Mouse (Mus musculus) kidney, postnatal 0 days (tissue): Measurements from ENCODE around the gene Snapc5. TPM values are rescaled to one million over a fixed set of nuclear protein-coding genes. Genes with fewer than 3 reads are reported as not detected.
"Not testable (repeated sequence)": the region's sequence is repeated elsewhere in the genome, so short reads cannot be mapped to it uniquely, and the experiment has no call there.

Experiments
- ATAC-seq: fragments of 200-750 bp; cut with Nextera tagmentation; replicated peaks from 2 replicates; pipeline ENCODE4 v1.8.0; 2017; ENCODE audit warnings: low read depth, moderate number of reproducible peaks, moderate TSS enrichment, moderate library complexity; ENCODE audit not compliant: low FRiP score
- DNase-seq: peaks from one replicate; pipeline ENCODE4 v3.0.0-alpha.2; 2016; ENCODE audit warnings: low spot score
- H3K27ac ChIP-seq: fragments of 300-500 bp; sonication (generic); 2 replicates; pipeline ENCODE4 v1.5.1; 2014; ENCODE audit warnings: mild to moderate bottlenecking
- H3K27me3 ChIP-seq: fragments of 300-500 bp; sonication (generic); 2 replicates; pipeline ENCODE4 v1.6.1; 2014; ENCODE audit warnings: low read length, mixed read lengths; ENCODE audit not compliant: insufficient read depth
- H3K36me3 ChIP-seq: fragments of 300-500 bp; sonication (generic); 2 replicates; pipeline ENCODE4 v1.6.1; 2014; ENCODE audit warnings: low read length, mixed read lengths; ENCODE audit not compliant: insufficient read depth
- H3K4me1 ChIP-seq: fragments of 300-500 bp; sonication (generic); replicated peaks from 2 replicates; pipeline ENCODE4 v1.6.1; 2014; ENCODE audit warnings: antibody characterized with exemption, low read length, mixed read lengths; ENCODE audit not compliant: insufficient read depth
- H3K4me2 ChIP-seq: fragments of 300-500 bp; sonication (generic); 2 replicates; pipeline ENCODE4 v1.6.1; 2014; ENCODE audit warnings: mild to moderate bottlenecking, low read length, moderate library complexity, mixed read lengths
- H3K4me3 ChIP-seq: fragments of 300-500 bp; sonication (generic); replicated peaks from 2 replicates; pipeline ENCODE4 v1.5.1; 2014; ENCODE audit warnings: low read depth, low read length
- H3K9ac ChIP-seq: fragments of 300-500 bp; sonication (generic); 2 replicates; pipeline ENCODE4 v1.6.1; 2014; ENCODE audit warnings: low read depth, low read length
- H3K9me3 ChIP-seq: fragments of 300-500 bp; sonication (generic); replicated peaks from 2 replicates; pipeline ENCODE4 v1.6.1; 2016; ENCODE audit warnings: low read length, inconsistent platforms, mixed read lengths
- CTCF ChIP-seq: IDR thresholded peaks from 2 replicates; pipeline ENCODE4 v1.5.1; 2016; ENCODE audit warnings: antibody characterized with exemption, low read depth, mild to moderate bottlenecking, moderate library complexity
- WGBS: fragments of 180-500 bp; shearing (Covaris S2); extraction: QIAGEN DNeasy Blood & Tissue Kit; methylation state at CpG from one replicate; pipeline ENCODE4 v1.1.7; 2014; 5-methylcytosine and 5-hydroxymethylcytosine counted together
- polyA plus RNA-seq: library from polyadenylated mRNA; unstranded; fragments of >200 nt; fragmentation: Nextera tagmentation; extraction: Ambion mirVana; gene quantifications from 2 replicates; pipeline ENCODE4 v1.2.1, GENCODE M21; 2015

Snapc5 gene
- polyA plus RNA-seq, 1 experiment from 2014 or later = 25.8 TPM

DNA sequence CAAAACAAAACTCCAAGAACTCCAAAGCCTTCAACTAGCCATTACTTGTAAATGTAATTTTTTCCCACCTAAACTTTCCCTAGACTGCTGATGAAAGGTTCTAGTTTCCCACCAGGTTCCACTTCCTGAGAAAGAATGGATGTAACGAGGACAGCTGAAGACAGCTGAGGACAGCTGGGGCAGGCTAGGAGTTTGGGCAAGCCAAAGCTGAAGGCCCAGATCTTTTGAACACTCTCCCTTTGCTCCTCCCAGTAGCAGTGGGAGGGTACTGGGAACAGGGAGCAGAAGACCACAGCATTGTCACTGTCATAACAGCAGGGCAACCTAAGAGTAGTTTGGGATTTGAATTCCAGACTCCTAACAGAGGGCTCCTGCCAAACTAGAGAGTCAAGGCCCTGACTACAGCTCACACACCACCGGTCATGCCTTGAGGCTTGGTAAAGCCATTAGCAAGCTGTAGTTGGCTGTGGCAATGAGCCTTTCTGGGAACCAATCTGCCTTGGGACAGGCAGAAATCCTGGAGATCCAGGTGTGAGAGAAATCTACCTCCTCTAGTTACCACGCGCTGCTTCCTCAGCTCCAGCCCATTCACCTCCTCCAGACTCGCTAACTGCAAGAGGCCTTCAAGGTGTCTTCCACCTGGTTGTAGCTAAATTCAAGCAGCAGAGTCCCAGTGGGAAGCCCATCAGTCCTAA lies 19.1 kb downstream of the Snapc5 start:
- Histone ChIP-seq H3K4me2 (no peak overlapping the region), H3K9me3 (no peaks in the 10 kb centered on the region), H3K4me1 (no peaks in the 10 kb centered on the region), H3K9ac (no peak overlapping the region), H3K27ac (no peak overlapping the region), H3K27me3 (no peaks in the 10 kb centered on the region), H3K4me3 (no peak overlapping the region), H3K36me3 (peaks cover 4% of the 10 kb centered on the region)
- ATAC-seq (no peak), DNase-seq (no peak)
- WGBS = 95% methylated on average over 5 of the region's 5 CpGs
- TF ChIP-seq CTCF = no peak

DNA sequence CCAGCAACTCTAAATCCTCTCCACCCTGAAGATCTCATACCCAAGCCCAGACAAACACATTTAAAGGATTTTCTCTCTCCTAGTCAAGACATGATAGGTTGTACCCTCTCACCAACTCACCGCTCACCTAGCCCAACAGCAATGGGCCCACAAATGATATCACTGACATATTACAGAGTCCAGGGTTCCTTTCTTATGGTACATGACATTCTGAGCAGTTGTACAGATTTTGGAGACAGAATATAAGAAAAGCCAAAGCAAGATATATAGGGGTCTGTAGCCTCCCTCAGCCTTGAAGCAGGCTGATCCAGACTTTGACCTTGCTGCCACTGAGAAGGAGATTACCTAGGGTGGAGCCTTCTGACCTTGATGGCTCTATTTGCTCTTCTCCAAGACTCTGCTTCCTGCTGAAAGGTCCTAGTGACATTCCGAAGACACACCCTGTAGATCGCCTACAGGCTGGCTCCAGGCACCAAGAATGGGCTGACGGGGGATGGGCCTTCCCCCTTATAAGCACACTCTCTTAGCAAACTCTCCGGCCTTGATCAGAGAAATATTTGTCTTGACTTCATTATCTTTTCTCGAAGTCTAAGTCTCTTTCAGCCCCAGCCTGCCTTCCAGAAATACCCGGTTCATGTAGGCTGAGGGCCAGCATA lies 19.8 kb downstream of the Snapc5 start:
- DNase-seq = not testable (repeated sequence)

DNA sequence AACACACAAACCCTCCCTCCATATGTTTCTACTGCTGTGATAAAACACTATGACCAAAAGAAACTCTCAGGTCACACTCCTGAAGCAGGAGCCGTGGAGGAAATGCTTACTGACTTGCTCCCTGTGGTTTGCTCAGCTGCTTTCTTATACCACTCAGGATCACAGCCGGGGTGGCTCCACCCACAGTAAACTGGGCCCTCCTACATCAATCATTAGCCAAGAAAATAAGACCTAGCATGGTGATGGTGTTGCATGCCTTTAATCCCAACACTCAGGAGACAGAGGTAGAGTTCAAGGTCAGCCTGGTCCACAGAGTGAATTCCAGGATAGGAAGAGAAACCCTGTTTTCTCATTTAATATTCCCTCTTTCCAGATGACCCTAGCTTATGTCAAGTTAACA lies 20.8 kb downstream of the Snapc5 start:
- Histone ChIP-seq H3K9me3 (no peaks in the 10 kb centered on the region), H3K36me3 (0 out of 2 replicates have a peak, but pooled peaks cover 2% of the 10 kb centered on the region), H3K4me1 (no peaks in the 10 kb centered on the region), H3K4me2 (no peak overlapping the region), H3K27ac (no peak overlapping the region), H3K4me3 (no peak overlapping the region), H3K27me3 (no peaks in the 10 kb centered on the region), H3K9ac (no peak overlapping the region)
- WGBS = 33% methylated on average over 2 of the region's 2 CpGs
- ATAC-seq = no peak
- TF ChIP-seq CTCF = no peak
- DNase-seq = no peak

More for the DNA sequence above, 19.8 kb downstream of the Snapc5 start:
- ATAC-seq, H3K9me3 ChIP-seq, H3K4me2 ChIP-seq, H3K36me3 ChIP-seq, H3K27ac ChIP-seq, H3K4me1 ChIP-seq, H3K4me3 ChIP-seq, H3K27me3 ChIP-seq, H3K9ac ChIP-seq: not testable (repeated sequence)
- 92% methylated on average over 7 of the region's 7 CpGs for WGBS

DNA sequence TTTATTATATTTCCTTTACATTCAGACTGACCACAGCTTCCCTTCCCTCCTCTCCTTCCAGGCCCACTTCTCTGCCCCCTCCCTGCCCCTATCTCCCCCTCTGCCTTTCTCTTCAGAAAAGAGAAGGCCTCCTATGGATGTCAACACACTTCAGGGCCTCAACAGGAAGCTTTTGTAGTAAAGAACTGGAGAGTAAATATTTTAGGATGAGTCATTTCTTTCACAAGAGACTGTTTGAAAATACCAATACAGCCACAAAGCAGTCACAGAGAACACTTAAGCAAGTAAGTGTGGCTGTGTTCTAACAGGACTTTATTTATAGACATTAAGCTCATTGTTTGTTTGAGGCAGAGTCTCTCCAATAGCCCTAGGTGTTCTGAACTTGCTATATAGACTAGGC lies 23.3 kb downstream of the Snapc5 start:
- 0 out of 2 replicates have a peak, but pooled peaks cover 2% of the 10 kb centered on the region for H3K36me3 ChIP-seq
- no peak overlapping the region for H3K4me3 ChIP-seq
- H3K27me3 ChIP-seq = no peaks in the 10 kb centered on the region
- H3K9ac ChIP-seq = no peak overlapping the region
- H3K9me3 ChIP-seq = no peaks in the 10 kb centered on the region
- H3K27ac ChIP-seq = no peak overlapping the region
- ATAC-seq (no peak), DNase-seq (no peak)
- no peak for TF ChIP-seq CTCF
- H3K4me1 ChIP-seq = no peaks in the 10 kb centered on the region
- H3K4me2 ChIP-seq = no peak overlapping the region

DNA sequence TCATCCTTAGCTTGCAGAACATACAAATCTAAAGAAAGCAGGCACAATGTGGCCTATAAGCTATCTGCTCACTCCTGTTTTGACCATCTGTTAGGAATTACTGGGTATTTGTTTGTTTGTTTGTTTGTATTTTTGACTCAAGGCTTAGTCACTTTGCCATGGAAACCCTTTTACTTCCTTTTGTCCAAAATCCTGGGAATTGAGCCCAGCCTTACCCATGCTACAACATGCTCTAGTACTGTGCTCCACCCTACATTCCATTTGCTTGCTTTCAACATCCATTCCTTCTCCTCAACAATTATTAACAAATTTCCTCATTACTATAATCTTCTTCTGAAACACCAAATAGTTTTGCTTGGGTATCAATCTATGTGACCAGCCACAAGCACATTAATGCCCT lies 23.8 kb downstream of the Snapc5 start:
- H3K4me2 ChIP-seq = no peak overlapping the region
- DNase-seq (no peak), ATAC-seq (no peak)
- no peak overlapping the region for H3K4me3 ChIP-seq
- 0 out of 2 replicates have a peak, but pooled peaks cover 2% of the 10 kb centered on the region for H3K36me3 ChIP-seq
- H3K4me1 ChIP-seq = no peaks in the 10 kb centered on the region
- H3K27ac ChIP-seq = no peak overlapping the region
- H3K27me3 ChIP-seq = no peaks in the 10 kb centered on the region
- H3K9me3 ChIP-seq = no peaks in the 10 kb centered on the region
- no peak overlapping the region for H3K9ac ChIP-seq
- TF ChIP-seq CTCF = no peak

DNA sequence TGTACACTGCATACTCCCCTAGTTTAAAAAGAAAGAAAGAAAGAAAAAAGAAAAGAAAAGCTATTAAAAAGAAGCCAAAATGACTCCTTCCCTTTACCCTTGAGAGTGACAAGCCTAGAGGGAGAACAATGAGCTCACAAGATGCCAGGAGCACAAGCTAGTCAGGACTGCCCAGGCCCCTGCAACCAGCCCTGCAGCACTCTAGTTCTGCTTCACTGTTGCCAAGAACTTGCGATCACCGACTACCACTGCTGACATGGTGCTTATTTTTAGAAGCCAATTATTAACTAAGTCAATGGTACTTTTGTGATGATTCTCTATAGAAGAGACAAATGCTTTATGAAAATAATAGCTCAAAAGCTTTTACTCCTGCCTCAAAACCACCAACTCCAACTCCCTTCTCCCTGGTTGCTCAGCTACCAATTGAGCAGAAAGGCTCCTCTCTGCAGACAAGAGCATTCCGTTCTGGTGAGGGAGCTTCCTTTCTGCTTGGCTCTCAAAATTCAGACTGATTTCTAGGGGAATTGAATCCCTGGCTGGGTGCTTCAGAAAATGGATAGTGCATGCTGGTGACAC lies 28.5 kb downstream of the Snapc5 start:
- peaks cover 14% of the 10 kb centered on the region; the same call in 1 of the 2 replicates for H3K36me3 ChIP-seq
- no peak overlapping the region for H3K9ac ChIP-seq
- no peak overlapping the region for H3K4me2 ChIP-seq
- H3K27me3 ChIP-seq = no peaks in the 10 kb centered on the region
- TF ChIP-seq CTCF = no peak
- no peaks in the 10 kb centered on the region for H3K9me3 ChIP-seq
- no peaks in the 10 kb centered on the region for H3K4me1 ChIP-seq
- no peak overlapping the region for H3K4me3 ChIP-seq
- ATAC-seq = no peak
- peak overlapping the region; percentile 31; the same call in 1 of the 2 replicates for H3K27ac ChIP-seq
- no peak for DNase-seq
- 70% methylated on average over 3 of the region's 3 CpGs for WGBS
